Mouse (Mus musculus) CH12.LX (cell line): ENCODE results near the gene Gm9821.

Experiments
- CTCF ChIP-seq, 2 experiments: IDR thresholded peaks in 1 of 2; conservative IDR thresholded peaks in 1 of 2; 2 replicates each; pipeline ENCODE4 v1.5.1; 2011 to 2012; ENCODE audit warnings: low read depth in 2 of 2, low read length in 2 of 2, improper control_type of control experiment in 1 of 2, inconsistent platforms in 1 of 2, mild to moderate bottlenecking in 1 of 2, moderate library complexity in 1 of 2
- EP300 ChIP-seq: IDR thresholded peaks from 2 replicates; pipeline ENCODE4 v1.6.1; 2011; ENCODE audit warnings: low read length, improper control_type of control experiment
- HCFC1 ChIP-seq: IDR thresholded peaks from 2 replicates; pipeline ENCODE4 v1.6.1; 2012; ENCODE audit warnings: low read depth, mild to moderate bottlenecking, inconsistent platforms, low read length, improper control_type of control experiment
- MAX ChIP-seq: IDR thresholded peaks from 2 replicates; pipeline ENCODE4 v1.6.1; 2011; ENCODE audit warnings: low read length, improper control_type of control experiment
- POLR2A ChIP-seq: IDR thresholded peaks from 2 replicates; pipeline ENCODE4 v1.6.1; 2011; ENCODE audit warnings: low read depth, mild to moderate bottlenecking, improper control_type of control experiment, low read length
- ZC3H11A ChIP-seq: IDR thresholded peaks from 2 replicates; pipeline ENCODE4 v1.6.1; 2012; ENCODE audit warnings: low read depth, mild to moderate bottlenecking, inconsistent platforms, low read length, improper control_type of control experiment
- ZMIZ1 ChIP-seq: IDR thresholded peaks from 2 replicates; pipeline ENCODE4 v1.6.1; 2012; ENCODE audit warnings: low read depth, mild to moderate bottlenecking, inconsistent platforms, low read length, improper control_type of control experiment

GRCm38 (mm10) chr2:91958049-91958448 lies 12.5 kb downstream of the Gm9821 start:
- TF ChIP-seq MAX (no peak), HCFC1 (no peak), CTCF (conservative IDR thresholded peaks at IDR 0.05 in 1 of 2, IDR thresholded peaks at IDR 0.05 in 1 of 2; ENCODE audit: low read depth in 2 of 2, low read length in 2 of 2) (no peak), EP300 (no peak), ZC3H11A (no peak), ZMIZ1 (no peak), POLR2A (no peak)
